Mouse (Mus musculus) heart, adult 2 months (tissue): ENCODE results near the gene Lcn8.

Source experiments
- CTCF ChIP-seq: fragments of 200-600 bp; IDR thresholded peaks from 2 replicates; pipeline ENCODE4 v1.8.1; 2022; ENCODE audit warnings: antibody characterized with exemption, mild to moderate bottlenecking, moderate library complexity
- EP300 ChIP-seq: fragments of 200-500 bp; IDR thresholded peaks from 2 replicates; pipeline ENCODE4 v1.6.1; 2011; ENCODE audit warnings: low read depth, low read length, control low read depth; ENCODE audit not compliant: insufficient read depth

- TF ChIP-seq CTCF (no peak), EP300 (no peak)
Measured at GRCm38 (mm10) chr2:25696951-25697350, 44.0 kb downstream of the Lcn8 start.
